Mouse (Mus musculus): ENCODE results near the gene Ndrg4. TPM values are rescaled to one million over a fixed set of nuclear protein-coding genes. Genes with fewer than 3 reads are reported as not detected.

The Ndrg4 gene
- polyA plus RNA-seq, 1 experiment from 2014 or later: 45.5 TPM

- Histone ChIP-seq H3K27ac (ENCODE audit: low read depth, low read length) (no peak overlapping the region), H3K4me2 (no peak overlapping the region), H3K4me1 (ENCODE audit: control insufficient read depth, insufficient read depth, low read length) (peaks cover 13% of the 10 kb centered on the region), H3K36me3 (ENCODE audit: control insufficient read depth, insufficient read depth, low read length) (no peaks in the 10 kb centered on the region), H3K9ac (ENCODE audit: low read length) (no peak overlapping the region), H3K9me3 (ENCODE audit: control insufficient read depth, low read length) (no peaks in the 10 kb centered on the region), H3K27me3 (ENCODE audit: control insufficient read depth, insufficient read depth, low read length) (no peaks in the 10 kb centered on the region), H3K4me3 (ENCODE audit: low read depth, low read length) (no peak overlapping the region)
- DNase-seq (ENCODE audit: low spot score, missing footprints) (no peak), ATAC-seq (ENCODE audit: low FRiP score) (no peak)
- WGBS: 89% methylated on average over 9 of the region's 9 CpGs
Observed at GRCm38 (mm10) chr8:95712395-95712794, 35.6 kb downstream of the Ndrg4 start.

DNA sequence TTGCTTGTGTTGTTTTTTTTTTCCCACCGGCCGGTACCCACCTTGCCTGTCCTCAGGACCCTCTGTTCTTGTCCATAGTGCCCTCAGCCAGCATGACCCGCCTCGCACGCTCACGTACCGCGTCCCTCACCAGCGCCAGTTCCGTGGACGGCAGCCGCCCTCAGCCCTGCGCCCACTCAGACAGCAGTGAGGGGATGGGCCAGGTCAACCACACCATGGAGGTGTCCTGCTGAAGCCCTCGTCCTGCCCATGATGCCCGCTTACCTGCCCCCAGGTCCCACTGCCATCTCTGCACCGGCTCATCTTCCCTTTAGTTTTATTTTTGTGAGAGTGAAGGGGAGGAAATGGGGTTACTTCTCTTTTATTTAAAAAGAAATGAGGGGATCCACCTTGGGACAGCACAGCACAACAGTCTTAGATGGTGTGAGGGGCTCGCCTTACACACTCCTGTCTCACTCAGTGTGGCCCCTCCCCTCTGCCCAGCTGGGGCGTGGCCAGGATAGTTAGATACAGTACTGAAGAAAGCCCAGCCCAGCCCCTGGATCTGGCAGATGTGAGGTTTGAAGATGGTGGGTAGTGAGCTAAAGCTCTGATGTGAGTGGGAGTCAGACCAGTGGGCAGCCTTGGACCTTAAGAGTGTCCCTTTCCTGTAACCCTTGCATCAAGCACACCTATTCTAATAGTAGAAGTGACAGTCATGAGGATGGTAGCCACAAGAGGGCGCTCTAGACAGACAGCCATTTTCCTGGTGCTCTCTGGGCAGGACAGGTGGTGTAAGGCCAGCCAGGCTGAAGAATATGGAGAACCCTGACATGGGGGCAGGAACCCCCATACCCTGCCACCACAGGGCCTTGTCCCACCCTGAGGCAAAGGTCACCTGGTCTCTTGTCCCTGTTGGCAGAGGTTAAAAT lies 36.6 kb downstream of the Ndrg4 start:
- WGBS: 79% methylated on average over 19 of the region's 19 CpGs

GRCm38 (mm10) chr8:95714367-95714766 lies 37.6 kb downstream of the Ndrg4 start:
- Histone ChIP-seq H3K4me1 (ENCODE audit: control insufficient read depth, insufficient read depth, low read length) (peaks cover 13% of the 10 kb centered on the region), H3K9me3 (ENCODE audit: control insufficient read depth, low read length) (no peaks in the 10 kb centered on the region), H3K4me2 (no peak overlapping the region), H3K27me3 (ENCODE audit: control insufficient read depth, insufficient read depth, low read length) (no peaks in the 10 kb centered on the region), H3K36me3 (ENCODE audit: control insufficient read depth, insufficient read depth, low read length) (peaks cover 3% of the 10 kb centered on the region; the same call in 1 of the 2 replicates), H3K27ac (ENCODE audit: low read depth, low read length) (no peak overlapping the region), H3K9ac (ENCODE audit: low read length) (no peak overlapping the region), H3K4me3 (ENCODE audit: low read depth, low read length) (no peak overlapping the region)
- no peak for ATAC-seq (ENCODE audit: low FRiP score)
- no peak for DNase-seq (ENCODE audit: low spot score, missing footprints)
- 93% methylated on average over 4 of the region's 4 CpGs for WGBS

More for the DNA sequence above, 36.6 kb downstream of the Ndrg4 start:
- DNase-seq (ENCODE audit: low spot score, missing footprints) (peak; percentile 94), ATAC-seq (ENCODE audit: low FRiP score) (peak; percentile 49)
- no peaks in the 10 kb centered on the region for H3K27me3 ChIP-seq (ENCODE audit: control insufficient read depth, insufficient read depth, low read length)
- no peak overlapping the region for H3K4me2 ChIP-seq
- H3K9me3 ChIP-seq (ENCODE audit: control insufficient read depth, low read length): no peaks in the 10 kb centered on the region
- peaks cover 2% of the 10 kb centered on the region; the same call in 1 of the 2 replicates for H3K36me3 ChIP-seq (ENCODE audit: control insufficient read depth, insufficient read depth, low read length)
- no peak overlapping the region for H3K27ac ChIP-seq (ENCODE audit: low read depth, low read length)
- peaks cover 13% of the 10 kb centered on the region for H3K4me1 ChIP-seq (ENCODE audit: control insufficient read depth, insufficient read depth, low read length)
- H3K9ac ChIP-seq (ENCODE audit: low read length): no peak overlapping the region
- no peak overlapping the region for H3K4me3 ChIP-seq (ENCODE audit: low read depth, low read length)

GRCm38 (mm10) chr8:95714837-95715413 lies 38.1 kb downstream of the Ndrg4 start:
- Histone ChIP-seq H3K4me3 (ENCODE audit: low read depth, low read length) (peak overlapping the region; percentile 83; the same call in 1 of the 2 replicates), H3K9me3 (ENCODE audit: control insufficient read depth, low read length) (no peaks in the 10 kb centered on the region), H3K27me3 (ENCODE audit: control insufficient read depth, insufficient read depth, low read length) (no peaks in the 10 kb centered on the region), H3K9ac (ENCODE audit: low read length) (peak overlapping the region; percentile 85), H3K36me3 (ENCODE audit: control insufficient read depth, insufficient read depth, low read length) (peaks cover 3% of the 10 kb centered on the region; the same call in 1 of the 2 replicates), H3K27ac (ENCODE audit: low read depth, low read length) (no peak overlapping the region), H3K4me1 (ENCODE audit: control insufficient read depth, insufficient read depth, low read length) (peaks cover 13% of the 10 kb centered on the region), H3K4me2 (peak overlapping the region; percentile 94)
- no peak for DNase-seq (ENCODE audit: low spot score, missing footprints)
- ATAC-seq (ENCODE audit: low FRiP score): no peak
- 89% methylated on average over 6 of the region's 6 CpGs for WGBS

DNA sequence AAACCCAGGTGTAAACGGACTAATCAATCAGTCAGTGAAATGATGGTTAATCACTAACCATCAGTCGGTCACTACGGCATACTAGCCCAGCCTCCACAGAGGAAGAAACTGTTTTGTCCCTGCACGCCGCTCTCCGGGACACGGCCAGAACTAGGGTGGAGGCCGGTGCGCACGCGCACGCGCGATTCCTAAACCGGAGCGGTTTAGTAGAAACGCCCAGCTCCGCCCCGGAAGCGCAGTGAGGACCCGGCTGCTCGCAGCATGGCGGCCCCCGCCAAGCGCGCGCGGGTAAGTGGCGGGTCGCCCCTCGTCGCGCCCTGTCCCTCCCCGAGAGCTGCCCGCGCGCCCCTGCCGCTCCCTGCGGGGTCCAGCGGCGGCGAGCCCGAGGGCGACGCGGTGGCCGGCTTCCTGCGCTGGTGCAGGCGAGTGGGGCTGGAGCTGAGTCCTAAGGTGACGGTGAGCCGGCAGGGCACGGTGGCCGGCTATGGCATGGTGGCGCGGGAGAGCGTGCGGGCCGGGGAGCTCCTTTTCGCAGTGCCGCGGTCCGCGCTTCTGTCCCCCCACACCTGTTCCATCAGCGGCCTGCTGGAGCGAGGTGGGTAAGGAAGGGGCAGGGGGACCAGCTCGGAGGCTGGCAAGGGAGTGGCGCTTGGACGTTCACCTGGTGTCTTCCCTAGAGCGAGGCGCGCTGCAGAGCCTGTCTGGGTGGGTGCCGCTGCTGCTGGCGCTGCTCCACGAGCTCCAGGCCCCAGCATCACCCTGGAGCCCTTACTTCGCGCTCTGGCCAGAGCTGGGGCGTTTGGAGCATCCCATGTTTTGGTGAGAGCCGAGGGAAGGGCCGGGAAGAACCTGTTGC lies 39.1 kb downstream of the Ndrg4 start, which contains the start of gene Setd6:
Gene Setd6 (plus strand): TSS at position 206 of the 856 bp plus-strand sequence.
- Histone ChIP-seq H3K4me3 (ENCODE audit: low read depth, low read length) (peak within 1 kb of the TSS; percentile 83), H3K27ac (ENCODE audit: low read depth, low read length) (peak within 1 kb of the TSS; percentile 59; the same call in 1 of the 2 replicates), H3K4me1 (ENCODE audit: control insufficient read depth, insufficient read depth, low read length) (peaks cover 13% of the 10 kb centered on the region), H3K9ac (ENCODE audit: low read length) (peak within 1 kb of the TSS; percentile 85), H3K9me3 (ENCODE audit: control insufficient read depth, low read length) (no peaks in the 10 kb centered on the region), H3K27me3 (ENCODE audit: control insufficient read depth, insufficient read depth, low read length) (no peaks in the 10 kb centered on the region), H3K4me2 (peak within 1 kb of the TSS; percentile 94), H3K36me3 (ENCODE audit: control insufficient read depth, insufficient read depth, low read length) (peaks cover 3% of the 10 kb centered on the region; the same call in 1 of the 2 replicates)
- WGBS: under 1% methylated on average over 73 of the region's 79 CpGs
- ATAC-seq (ENCODE audit: low FRiP score): peak; percentile 88
- peak; percentile 98 for DNase-seq (ENCODE audit: low spot score, missing footprints)

DNA sequence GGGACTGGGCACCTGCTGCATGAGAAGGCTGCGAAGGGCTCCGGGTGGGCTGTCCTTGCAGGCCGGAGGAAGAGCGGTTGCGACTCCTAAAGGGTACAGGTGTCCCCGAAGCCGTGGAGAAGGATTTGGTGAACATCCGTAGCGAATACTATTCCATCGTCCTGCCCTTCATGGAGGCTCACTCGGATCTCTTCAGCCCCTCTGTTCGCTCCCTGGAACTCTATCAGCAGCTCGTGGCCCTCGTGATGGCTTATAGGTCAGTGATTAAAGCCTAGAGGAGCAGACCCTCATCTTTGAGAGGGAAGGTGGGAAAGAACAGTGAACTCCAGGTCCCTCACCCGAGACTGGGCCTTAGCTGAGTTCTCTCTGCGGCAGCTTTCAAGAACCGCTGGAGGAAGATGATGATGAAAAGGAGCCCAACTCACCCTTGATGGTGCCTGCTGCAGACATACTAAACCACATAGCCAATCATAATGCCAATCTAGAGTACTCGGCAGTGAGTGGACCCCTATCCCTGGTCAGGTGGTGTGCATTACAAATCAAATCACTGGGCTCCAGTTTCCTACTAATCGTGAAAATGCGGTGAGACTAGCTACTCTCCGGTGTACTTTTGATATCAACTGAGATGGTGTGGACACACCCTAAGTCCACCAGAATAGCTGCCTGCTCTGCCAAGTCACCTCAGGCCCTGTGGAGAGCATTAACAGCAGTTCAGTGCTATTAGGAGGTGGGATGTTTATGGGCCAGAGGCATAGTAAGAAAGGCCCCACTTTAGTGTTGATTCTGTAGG lies 40.0 kb downstream of the Ndrg4 start:
- WGBS: 23% methylated on average over 21 of the region's 21 CpGs
- no peak overlapping the region for H3K27ac ChIP-seq (ENCODE audit: low read depth, low read length)
- peaks cover 3% of the 10 kb centered on the region; the same call in 1 of the 2 replicates for H3K36me3 ChIP-seq (ENCODE audit: control insufficient read depth, insufficient read depth, low read length)

GRCm38 (mm10) chr8:95727625-95728024 lies 50.8 kb downstream of the Ndrg4 start:
- H3K36me3 ChIP-seq (ENCODE audit: control insufficient read depth, insufficient read depth, low read length): peaks cover 42% of the 10 kb centered on the region

More for the DNA sequence above, 40.0 kb downstream of the Ndrg4 start:
- H3K27me3 ChIP-seq (ENCODE audit: control insufficient read depth, insufficient read depth, low read length): no peaks in the 10 kb centered on the region
- peaks cover 13% of the 10 kb centered on the region for H3K4me1 ChIP-seq (ENCODE audit: control insufficient read depth, insufficient read depth, low read length)
- no peak for ATAC-seq (ENCODE audit: low FRiP score)
- peak overlapping the region; percentile 94 for H3K4me2 ChIP-seq
- H3K4me3 ChIP-seq (ENCODE audit: low read depth, low read length): peak overlapping the region; percentile 83
- H3K9ac ChIP-seq (ENCODE audit: low read length): peak overlapping the region; percentile 85
- no peaks in the 10 kb centered on the region for H3K9me3 ChIP-seq (ENCODE audit: control insufficient read depth, low read length)
- peak; percentile 91 for DNase-seq (ENCODE audit: low spot score, missing footprints)

DNA sequence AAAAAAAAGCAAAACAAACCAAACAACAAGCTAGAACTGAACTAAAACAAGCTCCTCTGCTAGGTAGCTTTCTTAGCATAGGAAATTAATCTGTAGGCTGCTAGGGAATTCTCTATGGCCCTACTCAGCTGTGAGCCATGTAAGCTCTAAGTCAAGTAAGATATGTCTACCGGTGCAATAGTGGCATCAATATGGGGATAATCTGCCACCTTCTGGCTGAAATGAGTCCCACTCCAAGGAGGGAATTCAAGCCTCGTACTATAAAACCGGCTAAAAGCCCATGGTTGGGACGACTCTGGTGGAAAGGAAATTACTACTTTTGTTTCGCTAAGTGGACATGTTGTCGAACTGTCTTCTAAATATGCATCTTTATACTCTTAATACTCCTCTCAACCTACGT lies 61.8 kb downstream of the Ndrg4 start:
- DNase-seq (ENCODE audit: low spot score, missing footprints): no peak
- peaks cover 28% of the 10 kb centered on the region for H3K36me3 ChIP-seq (ENCODE audit: control insufficient read depth, insufficient read depth, low read length)
- no peak overlapping the region for H3K4me2 ChIP-seq
- H3K4me1 ChIP-seq (ENCODE audit: control insufficient read depth, insufficient read depth, low read length): no peaks in the 10 kb centered on the region
- ATAC-seq (ENCODE audit: low FRiP score): no peak
- 83% methylated on average over 7 of the region's 7 CpGs for WGBS
- no peak overlapping the region for H3K27ac ChIP-seq (ENCODE audit: low read depth, low read length)
- H3K4me3 ChIP-seq (ENCODE audit: low read depth, low read length): no peak overlapping the region
- H3K27me3 ChIP-seq (ENCODE audit: control insufficient read depth, insufficient read depth, low read length): no peaks in the 10 kb centered on the region
- H3K9ac ChIP-seq (ENCODE audit: low read length): no peak overlapping the region
- H3K9me3 ChIP-seq (ENCODE audit: control insufficient read depth, low read length): no peaks in the 10 kb centered on the region

More at GRCm38 (mm10) chr8:95727625-95728024, 50.8 kb downstream of the Ndrg4 start:
- Histone ChIP-seq H3K9ac (ENCODE audit: low read length) (no peak overlapping the region), H3K9me3 (ENCODE audit: control insufficient read depth, low read length) (no peaks in the 10 kb centered on the region), H3K4me1 (ENCODE audit: control insufficient read depth, insufficient read depth, low read length) (no peaks in the 10 kb centered on the region), H3K4me3 (ENCODE audit: low read depth, low read length) (no peak overlapping the region), H3K4me2 (no peak overlapping the region), H3K27ac (ENCODE audit: low read depth, low read length) (no peak overlapping the region), H3K27me3 (ENCODE audit: control insufficient read depth, insufficient read depth, low read length) (no peaks in the 10 kb centered on the region)
- DNase-seq (ENCODE audit: low spot score, missing footprints) (no peak), ATAC-seq (ENCODE audit: low FRiP score) (no peak)
- 90% methylated on average over 4 of the region's 4 CpGs for WGBS
